Mouse (Mus musculus) brain, embryonic 14.5 days (tissue): ENCODE results near the gene Ntmt1.

Experiments
- CTCF ChIP-seq: fragments of 200-500 bp; IDR thresholded peaks from 2 replicates; pipeline ENCODE4 v1.5.1; 2012; ENCODE audit warnings: inconsistent platforms, mild to moderate bottlenecking, moderate library complexity, borderline replicate concordance; ENCODE audit not compliant: insufficient read depth, insufficient read length; ENCODE audit errors: extremely low read depth
- POLR2A ChIP-seq: fragments of 200-500 bp; IDR thresholded peaks from 2 replicates; pipeline ENCODE4 v1.6.1; 2012; ENCODE audit warnings: mild to moderate bottlenecking, inconsistent platforms, borderline replicate concordance; ENCODE audit not compliant: poor library complexity, insufficient read depth, insufficient read length, severe bottlenecking; ENCODE audit errors: extremely low read depth

DNA sequence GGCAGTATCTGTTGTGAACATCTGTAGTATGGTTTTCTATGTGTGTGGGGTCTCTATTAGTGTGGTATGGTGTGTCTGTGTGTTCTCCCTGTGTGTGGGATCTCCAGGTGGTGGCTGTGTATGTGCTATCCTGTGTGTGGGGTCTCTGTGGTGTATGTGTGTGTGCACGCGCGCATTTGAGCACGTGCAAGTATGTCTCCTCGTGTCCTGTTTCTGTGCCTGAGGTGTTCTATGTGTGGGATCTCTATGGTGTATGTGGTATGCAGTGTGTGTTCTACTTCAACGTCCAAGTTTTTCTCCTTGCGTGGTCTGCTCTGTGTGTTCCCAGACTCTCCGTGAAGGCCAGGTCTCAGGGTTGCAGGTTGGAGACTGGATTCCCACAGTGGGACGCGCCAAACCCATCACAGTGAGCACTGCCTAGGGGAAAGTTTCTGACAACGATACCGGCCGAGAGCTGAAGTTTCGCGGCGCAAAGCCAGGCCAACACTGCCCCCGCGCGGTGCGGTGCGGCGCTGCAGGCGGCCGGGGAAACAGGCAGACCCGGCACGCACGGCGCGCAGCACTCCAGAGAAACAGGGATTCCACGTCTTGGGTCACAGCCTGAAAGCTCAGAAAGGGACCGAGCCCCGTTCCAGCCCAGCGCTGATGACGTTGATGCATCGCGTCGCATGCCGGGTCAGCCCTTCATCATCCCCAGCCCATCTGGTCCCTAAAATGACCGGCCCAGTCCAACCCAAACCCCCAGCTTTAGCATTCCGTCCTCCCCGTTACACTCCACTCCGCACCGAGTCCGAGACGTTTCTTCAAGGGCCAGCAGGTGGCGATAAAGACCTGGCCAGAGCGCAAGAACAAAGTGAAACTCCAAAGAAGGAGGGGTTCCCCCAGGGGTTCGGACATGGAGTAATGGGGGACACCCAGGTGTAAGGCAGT, 13.2 kb upstream of the Ntmt1 start:
- TF ChIP-seq CTCF: peak; percentile 99
- no peak for TF ChIP-seq POLR2A
